Mouse (Mus musculus) heart, postnatal 0 days (tissue): ENCODE data around the gene Lrriq1.

Experiments
- CTCF ChIP-seq: IDR thresholded peaks from 2 replicates; pipeline ENCODE4 v1.5.1; 2016; ENCODE audit warnings: antibody characterized with exemption, control low read depth, low read depth
- EP300 ChIP-seq: IDR thresholded peaks from 2 replicates; pipeline ENCODE4 v1.6.1; 2016; ENCODE audit warnings: antibody characterized with exemption, low read depth

- TF ChIP-seq CTCF: peak; percentile 54
- TF ChIP-seq EP300: no peak
Observed at GRCm38 (mm10) chr10:103194655-103195328, 41.3 kb downstream of the Lrriq1 start.
